Comparison of ENCODE assay signal across 15 mouse cellular contexts in genomic region chr8:117178676-117179075, GRCm38 (mm10).
"Had no signal": no experiment of that assay in that cellular context is flagged by ENCODE, and none has a peak within 500 bp of the region (broad histone marks: within the 10 kb centered on the region; RNA-seq: fewer than 3 reads in every experiment).

No protein-coding gene starts in this region.

- H3K27ac ChIP-seq: kidney, postnatal 0 days; limb, embryonic 12.5 days; liver, embryonic 13.5 days; midbrain, embryonic 10.5 days; neural tube, embryonic 15.5 days had no signal

- H3K4me2 ChIP-seq: limb, embryonic 12.5 days; liver, embryonic 13.5 days; neural tube, embryonic 15.5 days had no signal

- H3K27me3 ChIP-seq: limb, embryonic 12.5 days; liver, embryonic 13.5 days; neural tube, embryonic 15.5 days had no signal

- H3K9ac ChIP-seq: limb, embryonic 12.5 days; liver, embryonic 13.5 days; liver, postnatal 0 days; neural tube, embryonic 15.5 days had no signal

- H3K4me1 ChIP-seq: limb, embryonic 12.5 days; liver, embryonic 13.5 days; midbrain, embryonic 10.5 days had no signal

- H3K4me3 ChIP-seq: limb, embryonic 12.5 days; liver, embryonic 13.5 days; midbrain, embryonic 10.5 days; myocyte; neural tube, embryonic 15.5 days had no signal

- DNase-seq: kidney, postnatal 36 days; layer of hippocampus, adult 9-11 months; liver; liver, embryonic 13.5 days; liver, postnatal 0 days; lung, postnatal 4 days; midbrain, embryonic 14.5 days; right cerebral cortex, adult 18-20 months; thymus, adult 18-20 months; thymus, postnatal 14 days had no signal

- ATAC-seq: liver, postnatal 0 days had no signal

- H3K9me3 ChIP-seq: limb, embryonic 12.5 days; liver, embryonic 13.5 days; midbrain, embryonic 10.5 days; neural tube, embryonic 15.5 days had no signal
